Mouse (Mus musculus) frontal cortex, postnatal 14 days (tissue): ENCODE measurements around the gene Olfr1132.
"Not testable (repeated sequence)": the region's sequence is repeated elsewhere in the genome, so short reads cannot be mapped to it uniquely, and the experiment has no call there.

ENCODE experiments used
- DNase-seq, 2 experiments: peaks; one replicate each; pipeline ENCODE4 v3.0.0; 2022; ENCODE audit warnings: low spot score in 2 of 2

Gene Olfr1132

GRCm38 (mm10) chr2:87637435-87637834 lies at the start of gene Olfr1132:
Gene Olfr1132, minus strand, starts transcription at chr2:87637535.
- DNase-seq: no peak

GRCm38 (mm10) chr2:87673564-87673963 lies 36.2 kb upstream of the Olfr1132 start, which contains the start of gene Olfr1135:
Gene Olfr1135, minus strand, starts transcription at chr2:87673664.
- no peak for DNase-seq

GRCm38 (mm10) chr2:87658360-87658759 lies 21.0 kb upstream of the Olfr1132 start, which contains the start of gene Olfr1134:
Gene Olfr1134, minus strand, starts transcription at chr2:87658460.
- no peak for DNase-seq

- DNase-seq: no peak
Observed at GRCm38 (mm10) chr2:87647274-87647673, 9.9 kb upstream of the Olfr1132 start, which contains the start of gene Olfr1133. Gene Olfr1133, minus strand, starts transcription at chr2:87647374.

GRCm38 (mm10) chr2:87642441-87642840 lies 5.1 kb upstream of the Olfr1132 start:
- DNase-seq: no peak

GRCm38 (mm10) chr2:87626804-87627203 lies 10.5 kb downstream of the Olfr1132 start, which contains the start of gene Olfr1131:
Gene Olfr1131, plus strand, starts transcription at chr2:87627104.
- no peak for DNase-seq

GRCm38 (mm10) chr2:87605912-87606311 lies 31.4 kb downstream of the Olfr1132 start, which contains the start of gene Olfr1130:
Gene Olfr1130, plus strand, starts transcription at chr2:87606212.
- DNase-seq: not testable (repeated sequence)
